Mouse (Mus musculus) liver, postnatal 0 days (tissue): Measurements from ENCODE around the gene Gns. TPM values are rescaled to one million over a fixed set of nuclear protein-coding genes. Genes with fewer than 3 reads are reported as not detected.
A peak's percentile ranks its signal among the peaks of the same experiment; 100 is the strongest.

Experiments used
- ATAC-seq: fragments of 200-750 bp; cut with Nextera tagmentation; 2 replicates; pipeline ENCODE4 v1.8.0; 2017; ENCODE audit warnings: mild to moderate bottlenecking, moderate library complexity
- DNase-seq: peaks from one replicate; pipeline ENCODE4 v3.0.0-alpha.2; 2016
- H3K27ac ChIP-seq: fragments of 300-500 bp; sonication (generic); 2 replicates; pipeline ENCODE4 v1.5.1; 2014; ENCODE audit warnings: antibody characterized with exemption, moderate library complexity, mild to moderate bottlenecking, low read depth
- H3K27me3 ChIP-seq: fragments of 300-500 bp; sonication (generic); 2 replicates; pipeline ENCODE4 v1.6.1; 2014; ENCODE audit warnings: low read length, control low read depth, mixed read lengths; ENCODE audit not compliant: insufficient read depth
- H3K36me3 ChIP-seq: fragments of 300-500 bp; sonication (generic); replicated peaks from 2 replicates; pipeline ENCODE4 v1.6.1; 2014; ENCODE audit warnings: mild to moderate bottlenecking, control low read depth, low read length, moderate library complexity, mixed read lengths; ENCODE audit not compliant: insufficient read depth
- H3K4me1 ChIP-seq: fragments of 300-500 bp; sonication (generic); 2 replicates; pipeline ENCODE4 v1.6.1; 2014; ENCODE audit warnings: antibody characterized with exemption, mild to moderate bottlenecking, control low read depth; ENCODE audit not compliant: insufficient read depth
- H3K4me2 ChIP-seq: fragments of 300-500 bp; sonication (generic); 2 replicates; pipeline ENCODE4 v1.6.1; 2014; ENCODE audit warnings: low read depth, mild to moderate bottlenecking, low read length, moderate library complexity, mixed read lengths
- H3K4me3 ChIP-seq: fragments of 300-500 bp; sonication (generic); 2 replicates; pipeline ENCODE4 v1.5.1; 2014; ENCODE audit warnings: low read depth, low read length
- H3K9ac ChIP-seq: fragments of 300-500 bp; sonication (generic); replicated peaks from 2 replicates; pipeline ENCODE4 v1.6.1; 2014; ENCODE audit warnings: mild to moderate bottlenecking, moderate library complexity
- H3K9me3 ChIP-seq: fragments of 300-500 bp; sonication (generic); 2 replicates; pipeline ENCODE4 v1.6.1; 2016; ENCODE audit warnings: mild to moderate bottlenecking, control low read depth, low read length, mixed read lengths
- CTCF ChIP-seq: sonication (generic); IDR thresholded peaks from 2 replicates; pipeline ENCODE4 v1.5.1; 2016; ENCODE audit warnings: antibody characterized with exemption, low read depth
- EP300 ChIP-seq: IDR thresholded peaks from 2 replicates; pipeline ENCODE4 v1.6.1; 2016; ENCODE audit warnings: antibody characterized with exemption, low read depth, mild to moderate bottlenecking
- WGBS: fragments of 180-500 bp; shearing (Covaris S2); extraction: QIAGEN DNeasy Blood & Tissue Kit; methylation state at CpG from one replicate; pipeline ENCODE4 v1.1.7; 2014; ENCODE audit not compliant: insufficient replicate concordance; 5-methylcytosine and 5-hydroxymethylcytosine counted together
- polyA plus RNA-seq: library from polyadenylated mRNA; unstranded; fragments of >200 nt; fragmentation: Nextera tagmentation; extraction: Ambion mirVana; gene quantifications from 2 replicates; pipeline ENCODE4 v1.2.1, GENCODE M21; 2015

The Gns gene
- polyA plus RNA-seq, 1 experiment from 2014 or later, result 27.7 TPM

DNA sequence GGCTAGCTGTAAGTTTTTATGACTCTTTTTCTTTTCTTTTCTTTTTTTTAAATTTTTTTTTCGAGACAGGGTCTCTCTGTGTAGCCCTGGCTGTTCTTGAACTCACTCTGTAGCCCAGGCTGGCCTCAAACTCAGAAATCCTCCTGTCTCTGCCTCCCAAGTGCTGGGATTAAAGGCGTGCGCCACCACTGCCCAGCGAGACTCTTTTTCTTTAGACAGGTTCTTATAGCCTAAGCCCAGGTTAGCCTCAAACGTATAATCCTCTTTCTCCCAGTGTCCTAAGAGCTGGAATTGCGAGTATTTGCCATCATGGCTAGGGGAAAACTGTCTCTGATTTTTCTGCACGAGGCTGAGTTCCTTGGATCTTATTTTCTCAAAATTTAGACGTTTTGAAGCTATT lies 1.7 kb upstream of the Gns start:
- 76% methylated on average over 8 of the region's 8 CpGs for WGBS

GRCm38 (mm10) chr10:121364306-121364705 lies 584 bp upstream of the Gns start:
- Histone ChIP-seq H3K4me2 (peak overlapping the region; percentile 99), H3K4me1 (peaks cover 33% of the 10 kb centered on the region), H3K27ac (peak overlapping the region; percentile 95; the same call in 1 of the 2 replicates), H3K36me3 (no peaks in the 10 kb centered on the region), H3K9me3 (no peaks in the 10 kb centered on the region), H3K27me3 (no peaks in the 10 kb centered on the region), H3K4me3 (peak overlapping the region; percentile 91), H3K9ac (peak overlapping the region; percentile 91)
- 19% methylated on average over 15 of the region's 15 CpGs for WGBS
- no peak for ATAC-seq
- DNase-seq, result no peak
- TF ChIP-seq EP300, result no peak
- TF ChIP-seq CTCF, result no peak

More for the DNA sequence above, 1.7 kb upstream of the Gns start:
- DNase-seq (no peak), ATAC-seq (no peak)
- no peak overlapping the region for H3K27ac ChIP-seq
- H3K36me3 ChIP-seq, result no peaks in the 10 kb centered on the region
- no peak for TF ChIP-seq EP300
- H3K9me3 ChIP-seq, result no peaks in the 10 kb centered on the region
- H3K4me1 ChIP-seq, result peaks cover 26% of the 10 kb centered on the region
- H3K4me3 ChIP-seq, result no peak overlapping the region
- H3K4me2 ChIP-seq, result no peak overlapping the region
- H3K27me3 ChIP-seq, result no peaks in the 10 kb centered on the region
- H3K9ac ChIP-seq, result no peak overlapping the region

GRCm38 (mm10) chr10:121365781-121366272 lies 937 bp downstream of the Gns start:
- H3K4me3 ChIP-seq, result peak overlapping the region; percentile 91
- no peak for TF ChIP-seq CTCF
- TF ChIP-seq EP300, result peak; percentile 32; the same call in 1 of the 2 replicates
- WGBS, result 2% methylated on average over 9 of the region's 9 CpGs
- H3K36me3 ChIP-seq, result 0 out of 2 replicates have a peak, but pooled peaks cover 6% of the 10 kb centered on the region
- peak; percentile 55 for DNase-seq
- no peaks in the 10 kb centered on the region for H3K9me3 ChIP-seq
- peak overlapping the region; percentile 91 for H3K9ac ChIP-seq
- H3K27ac ChIP-seq, result peak overlapping the region; percentile 95
- no peaks in the 10 kb centered on the region for H3K27me3 ChIP-seq
- peak overlapping the region; percentile 99 for H3K4me2 ChIP-seq
- peak; percentile 54 for ATAC-seq
- H3K4me1 ChIP-seq, result peaks cover 34% of the 10 kb centered on the region

GRCm38 (mm10) chr10:121367271-121367670 lies 2.4 kb downstream of the Gns start:
- Histone ChIP-seq H3K4me1 (peaks cover 34% of the 10 kb centered on the region), H3K9me3 (no peaks in the 10 kb centered on the region), H3K9ac (no peak overlapping the region), H3K27ac (no peak overlapping the region), H3K36me3 (peaks cover 13% of the 10 kb centered on the region), H3K27me3 (no peaks in the 10 kb centered on the region), H3K4me3 (no peak overlapping the region), H3K4me2 (0 out of 2 replicates have a peak overlapping the region, but pooled peaks have one; percentile 99)
- WGBS, result 71% methylated on average over 13 of the region's 13 CpGs
- ATAC-seq, result no peak
- no peak for DNase-seq
- TF ChIP-seq CTCF, result no peak
- no peak for TF ChIP-seq EP300

GRCm38 (mm10) chr10:121367780-121368179 lies 2.9 kb downstream of the Gns start:
- no peak overlapping the region for H3K27ac ChIP-seq
- H3K4me1 ChIP-seq, result peaks cover 34% of the 10 kb centered on the region
- DNase-seq, result no peak
- ATAC-seq, result no peak
- TF ChIP-seq EP300 (no peak), CTCF (no peak)
- H3K36me3 ChIP-seq, result peaks cover 14% of the 10 kb centered on the region
- H3K4me3 ChIP-seq, result no peak overlapping the region
- H3K27me3 ChIP-seq, result no peaks in the 10 kb centered on the region
- no peak overlapping the region for H3K4me2 ChIP-seq
- no peaks in the 10 kb centered on the region for H3K9me3 ChIP-seq
- WGBS, result 77% methylated on average over 9 of the region's 9 CpGs
- H3K9ac ChIP-seq, result no peak overlapping the region

DNA sequence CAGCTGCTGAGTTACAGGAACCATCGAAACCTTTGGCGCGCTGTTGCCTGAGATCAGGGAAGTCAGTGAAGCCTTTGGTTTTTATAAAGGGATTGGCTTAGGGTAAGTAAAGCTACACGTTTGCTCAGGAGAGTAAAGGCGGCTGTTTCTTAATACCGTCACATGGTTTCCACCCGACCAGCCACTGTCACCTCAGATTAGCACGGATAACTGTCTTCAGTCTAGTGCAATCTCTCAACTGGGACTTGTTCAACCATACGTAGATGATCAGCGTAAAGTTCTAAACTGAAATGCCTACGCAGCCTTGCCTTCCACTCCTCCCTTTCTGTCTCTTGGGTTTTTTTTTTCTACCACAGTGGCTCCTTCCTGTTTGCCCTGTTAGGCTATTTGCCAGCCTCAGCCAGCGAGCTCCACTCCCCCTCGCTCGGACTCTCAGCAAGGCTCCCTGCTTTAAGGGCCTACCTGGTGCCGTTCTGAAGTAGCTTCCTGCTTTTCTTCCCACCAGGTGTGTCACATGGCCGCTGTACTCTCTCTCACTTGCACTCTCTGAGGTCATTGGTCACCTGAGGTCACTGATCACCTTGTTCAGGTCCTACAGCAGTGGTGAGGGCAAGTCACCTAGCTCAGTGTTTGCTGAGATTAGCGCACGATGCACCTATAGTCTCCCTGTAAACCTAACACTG lies 4.0 kb downstream of the Gns start:
- Histone ChIP-seq H3K4me1 (peaks cover 38% of the 10 kb centered on the region), H3K36me3 (peaks cover 23% of the 10 kb centered on the region), H3K9ac (no peak overlapping the region), H3K27ac (peak overlapping the region; percentile 30; the same call in 1 of the 2 replicates), H3K27me3 (no peaks in the 10 kb centered on the region), H3K4me2 (no peak overlapping the region), H3K9me3 (no peaks in the 10 kb centered on the region), H3K4me3 (no peak overlapping the region)
- WGBS, result 62% methylated on average over 18 of the region's 18 CpGs
- no peak for DNase-seq
- TF ChIP-seq EP300 (no peak), CTCF (no peak)
- ATAC-seq, result no peak
